Comparison of ENCODE assay signal across 23 mouse cellular contexts in the genomic region with DNA sequence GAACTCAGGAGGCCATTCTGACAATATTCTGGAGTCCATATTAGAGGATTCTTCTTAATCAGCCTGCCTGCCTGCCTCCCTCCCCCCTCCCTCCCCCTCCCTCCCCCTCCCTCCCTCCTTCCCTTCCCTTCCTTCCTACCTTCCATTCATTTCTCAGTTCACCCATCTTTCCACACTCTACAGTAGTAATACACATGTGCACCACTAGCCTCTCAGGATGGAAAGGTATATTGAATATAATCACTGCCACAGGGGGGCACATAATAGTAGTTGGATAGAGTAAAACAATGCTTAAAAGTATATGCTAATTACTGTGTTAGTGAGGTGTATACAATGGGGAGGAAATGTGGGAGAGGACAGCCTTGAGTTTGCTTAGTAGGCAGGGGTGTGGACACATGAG. TPM values are rescaled to one million over a fixed set of nuclear protein-coding genes. Genes with fewer than 3 reads are reported as not detected.
DNase-seq lines count a peak whose midpoint lies in the region; ATAC-seq lines count a peak whose summit lies in the region.
"Had no signal": no experiment of that assay in that cellular context is flagged by ENCODE, and none has a peak within 500 bp of the region (broad histone marks: within the 10 kb centered on the region; RNA-seq: fewer than 3 reads in every experiment).

No protein-coding gene starts in this region.

- H3K27ac ChIP-seq in hindbrain, embryonic 13.5 days = no peak overlapping the region
- H3K27ac ChIP-seq in hindbrain, embryonic 10.5 days = no peak overlapping the region
- H3K27ac ChIP-seq in midbrain, embryonic 14.5 days (replicated peaks; ENCODE audit: low read depth, low read length) = no peak overlapping the region
- no peak overlapping the region for H3K27ac ChIP-seq in midbrain, embryonic 13.5 days
- no peak overlapping the region for H3K27ac ChIP-seq in hindbrain, embryonic 16.5 days (ENCODE audit: low read depth, low read length)
- H3K27ac ChIP-seq in forebrain, embryonic 10.5 days = no peak overlapping the region
- H3K27ac ChIP-seq: gastrocnemius, adult 2 months had no signal

- H3K4me3 ChIP-seq in hindbrain, embryonic 13.5 days = no peak overlapping the region
- H3K4me3 ChIP-seq in hindbrain, embryonic 10.5 days = no peak overlapping the region
- H3K4me3 ChIP-seq in midbrain, embryonic 14.5 days (replicated peaks; ENCODE audit: low read depth, low read length) = no peak overlapping the region
- no peak overlapping the region for H3K4me3 ChIP-seq in midbrain, embryonic 13.5 days (replicated peaks)
- H3K4me3 ChIP-seq in hindbrain, embryonic 16.5 days (ENCODE audit: low read length) = no peak overlapping the region
- H3K4me3 ChIP-seq in forebrain, embryonic 10.5 days = no peak overlapping the region
- H3K4me3 ChIP-seq: gastrocnemius, adult 2 months had no signal

- H3K27me3 ChIP-seq in hindbrain, embryonic 13.5 days = no peaks in the 10 kb centered on the region
- H3K27me3 ChIP-seq in hindbrain, embryonic 10.5 days (ENCODE audit: insufficient read depth, poor library complexity, severe bottlenecking) = no peaks in the 10 kb centered on the region
- no peaks in the 10 kb centered on the region for H3K27me3 ChIP-seq in midbrain, embryonic 14.5 days (ENCODE audit: control insufficient read depth, insufficient read depth, low read length)
- no peaks in the 10 kb centered on the region for H3K27me3 ChIP-seq in midbrain, embryonic 13.5 days
- H3K27me3 ChIP-seq in hindbrain, embryonic 16.5 days (replicated peaks; ENCODE audit: control insufficient read depth, insufficient read depth, low read length) = no peaks in the 10 kb centered on the region
- no peaks in the 10 kb centered on the region for H3K27me3 ChIP-seq in forebrain, embryonic 10.5 days (ENCODE audit: poor library complexity, severe bottlenecking)
- H3K27me3 ChIP-seq: CH12.LX had no signal

- no peak overlapping the region for H3K9ac ChIP-seq in hindbrain, embryonic 13.5 days
- H3K9ac ChIP-seq in midbrain, embryonic 14.5 days (replicated peaks; ENCODE audit: low read length) = no peak overlapping the region
- H3K9ac ChIP-seq in midbrain, embryonic 13.5 days (replicated peaks) = no peak overlapping the region
- H3K9ac ChIP-seq in hindbrain, embryonic 16.5 days (ENCODE audit: low read depth, low read length) = no peak overlapping the region
- H3K9ac ChIP-seq: forebrain, postnatal 0 days had no signal

- DNase-seq in hindbrain, embryonic 10.5 days (ENCODE audit: low spot score) = no peak
- DNase-seq in midbrain, embryonic 14.5 days = no peak
- no peak for DNase-seq in forebrain, embryonic 10.5 days (ENCODE audit: extremely low spot score, low spot score)
- DNase-seq: adrenal gland, postnatal 10 days; adrenal gland, postnatal 36 days; B cell, adult 2 months; cerebellum, adult 18-20 months; cerebellum, adult 9-10 months; cerebellum, postnatal 14 days; forebrain, postnatal 0 days; gastrocnemius, adult 2 months; gastrocnemius, postnatal 14 days; heart, adult 11 months had no signal

- H3K4me2 ChIP-seq in hindbrain, embryonic 13.5 days = no peak overlapping the region
- no peak overlapping the region for H3K4me2 ChIP-seq in midbrain, embryonic 14.5 days (ENCODE audit: low read length)
- no peak overlapping the region for H3K4me2 ChIP-seq in midbrain, embryonic 13.5 days (replicated peaks)
- H3K4me2 ChIP-seq in hindbrain, embryonic 16.5 days (ENCODE audit: low read length) = no peak overlapping the region
- H3K4me2 ChIP-seq: heart, embryonic 11.5 days had no signal

- no peaks in the 10 kb centered on the region for H3K36me3 ChIP-seq in hindbrain, embryonic 13.5 days
- H3K36me3 ChIP-seq in hindbrain, embryonic 10.5 days = no peaks in the 10 kb centered on the region
- no peaks in the 10 kb centered on the region for H3K36me3 ChIP-seq in midbrain, embryonic 14.5 days (ENCODE audit: control insufficient read depth, insufficient read depth, low read length)
- H3K36me3 ChIP-seq in midbrain, embryonic 13.5 days = no peaks in the 10 kb centered on the region
- H3K36me3 ChIP-seq in hindbrain, embryonic 16.5 days (ENCODE audit: control insufficient read depth, insufficient read depth, low read length) = no peaks in the 10 kb centered on the region
- H3K36me3 ChIP-seq in forebrain, embryonic 10.5 days (replicated peaks) = no peaks in the 10 kb centered on the region
- H3K36me3 ChIP-seq: G1E had no signal

- ATAC-seq in hindbrain, embryonic 13.5 days (ENCODE audit: low FRiP score) = peak; percentile 21; the same call in 1 of the 2 replicates
- 0 out of 2 replicates have a peak, but pooled peaks have one; percentile 46 for ATAC-seq in midbrain, embryonic 14.5 days (ENCODE audit: low FRiP score, low TSS enrichment)
- ATAC-seq in midbrain, embryonic 13.5 days = no peak
- peak; percentile 58 for ATAC-seq in hindbrain, embryonic 16.5 days
- ATAC-seq: forebrain, embryonic 14.5 days; forebrain, postnatal 0 days; inflammation-experienced regulatory T-cells, adult 6 months; intestine, embryonic 16.5 days; Patski had no signal

- H3K4me1 ChIP-seq in hindbrain, embryonic 13.5 days (replicated peaks) = no peaks in the 10 kb centered on the region
- H3K4me1 ChIP-seq in hindbrain, embryonic 10.5 days (replicated peaks) = no peaks in the 10 kb centered on the region
- H3K4me1 ChIP-seq in midbrain, embryonic 14.5 days (ENCODE audit: control insufficient read depth, insufficient read depth, low read length) = no peaks in the 10 kb centered on the region
- H3K4me1 ChIP-seq in midbrain, embryonic 13.5 days (replicated peaks) = no peaks in the 10 kb centered on the region
- no peaks in the 10 kb centered on the region for H3K4me1 ChIP-seq in hindbrain, embryonic 16.5 days (ENCODE audit: control insufficient read depth, insufficient read depth, low read depth, low read length)
- no peaks in the 10 kb centered on the region for H3K4me1 ChIP-seq in forebrain, embryonic 10.5 days

- no peaks in the 10 kb centered on the region for H3K9me3 ChIP-seq in hindbrain, embryonic 13.5 days
- no peaks in the 10 kb centered on the region for H3K9me3 ChIP-seq in hindbrain, embryonic 10.5 days
- H3K9me3 ChIP-seq in midbrain, embryonic 14.5 days (ENCODE audit: control insufficient read depth, low read length) = no peaks in the 10 kb centered on the region
- no peaks in the 10 kb centered on the region for H3K9me3 ChIP-seq in midbrain, embryonic 13.5 days
- no peaks in the 10 kb centered on the region for H3K9me3 ChIP-seq in hindbrain, embryonic 16.5 days (ENCODE audit: control insufficient read depth, low read length)
- H3K9me3 ChIP-seq in forebrain, embryonic 10.5 days = no peaks in the 10 kb centered on the region
- H3K9me3 ChIP-seq: G1E had no signal

RNA-seq across cellular contexts. Expression of a gene that starts 13.1 kb away (rescaled TPM):
- 2.8 and 4.1 TPM in 2 replicates for polyA plus RNA-seq in hindbrain, embryonic 13.5 days (2015; fragmentation: Nextera tagmentation; extraction: Ambion mirVana)
- 2.0 and 2.2 TPM in 2 replicates for polyA plus RNA-seq in hindbrain, embryonic 10.5 days (2016; fragmentation: Nextera tagmentation; extraction: Ambion mirVana)
- polyA plus RNA-seq in midbrain, embryonic 14.5 days (2014; fragmentation: Nextera tagmentation; extraction: Ambion mirVana) = 2.7 and 3.9 TPM in 2 replicates
- 1.5 and 1.6 TPM in 2 replicates for polyA plus RNA-seq in midbrain, embryonic 13.5 days (2015; fragmentation: Nextera tagmentation; extraction: Ambion mirVana)
- 3.5 and 5.5 TPM in 2 replicates for polyA plus RNA-seq in hindbrain, embryonic 16.5 days (2015; fragmentation: Nextera tagmentation; extraction: Ambion mirVana)
- polyA plus RNA-seq in forebrain, embryonic 10.5 days (2016; fragmentation: Nextera tagmentation; extraction: Ambion mirVana) = 0.78 and 0.81 TPM in 2 replicates
- polyA plus RNA-seq: G1E; inflammation-experienced regulatory T-cells, adult 6 months; Patski had no signal
